Mouse (Mus musculus) left cerebral cortex, adult 2 months (tissue): Measurements from ENCODE around the gene Smcp. TPM values are rescaled to one million over a fixed set of nuclear protein-coding genes. Genes with fewer than 3 reads are reported as not detected.

Experiments used
- DNase-seq, 2 experiments: peaks; one replicate each; pipeline ENCODE4 v3.0.0; 2021 to 2022; ENCODE audit warnings: low spot score in 2 of 2, mixed read lengths in 1 of 2; ENCODE audit errors: extremely low spot score in 1 of 2
- H3K27ac ChIP-seq: fragments of 200-600 bp; 2 replicates; pipeline ENCODE4 v1.8.1; 2022
- H3K4me3 ChIP-seq: fragments of 200-600 bp; 2 replicates; pipeline ENCODE4 v1.8.1; 2022
- CTCF ChIP-seq: fragments of 200-600 bp; IDR thresholded peaks from 2 replicates; pipeline ENCODE4 v1.8.1; 2022; ENCODE audit warnings: antibody characterized with exemption, mild to moderate bottlenecking, moderate library complexity
- intact Hi-C: fragments of 180-260 bp; cut with DNase I; formaldehyde crosslinking; loops from one replicate; pipeline ENCODE4 v1.15.1; 2025
- long read RNA-seq, 2 experiments: library from polyadenylated mRNA; stranded (forward); transcript quantifications; one replicate each; pipeline ENCODE4 v2.0.0; 2021; ENCODE audit warnings: borderline mapping rate in 2 of 2
- total RNA-seq, 2 experiments: library from RNA; stranded (reverse); gene quantifications; 2 replicates each; pipeline ENCODE4 v1.2.3; 2021

Gene Smcp
- total RNA-seq = not detected
- long read RNA-seq, experiment 1 = 0 reads
- long read RNA-seq, experiment 2 = 0 reads

- DNase-seq = no peak
- H3K4me3 ChIP-seq = no peak within 1 kb of the TSS
- no peak within 1 kb of the TSS for H3K27ac ChIP-seq
- no peak for TF ChIP-seq CTCF
- intact Hi-C loops = no loop called here
Measured at GRCm38 (mm10) chr3:92588858-92589257, at the start of gene Smcp. Smcp (minus strand) TSS chr3:92588997.

- DNase-seq = no peak
- no peak overlapping the region for H3K4me3 ChIP-seq
- intact Hi-C loops = no loop called here
- TF ChIP-seq CTCF = no peak
- H3K27ac ChIP-seq = no peak overlapping the region
Measured at GRCm38 (mm10) chr3:92638653-92638991, 49.8 kb upstream of the Smcp start.

DNA sequence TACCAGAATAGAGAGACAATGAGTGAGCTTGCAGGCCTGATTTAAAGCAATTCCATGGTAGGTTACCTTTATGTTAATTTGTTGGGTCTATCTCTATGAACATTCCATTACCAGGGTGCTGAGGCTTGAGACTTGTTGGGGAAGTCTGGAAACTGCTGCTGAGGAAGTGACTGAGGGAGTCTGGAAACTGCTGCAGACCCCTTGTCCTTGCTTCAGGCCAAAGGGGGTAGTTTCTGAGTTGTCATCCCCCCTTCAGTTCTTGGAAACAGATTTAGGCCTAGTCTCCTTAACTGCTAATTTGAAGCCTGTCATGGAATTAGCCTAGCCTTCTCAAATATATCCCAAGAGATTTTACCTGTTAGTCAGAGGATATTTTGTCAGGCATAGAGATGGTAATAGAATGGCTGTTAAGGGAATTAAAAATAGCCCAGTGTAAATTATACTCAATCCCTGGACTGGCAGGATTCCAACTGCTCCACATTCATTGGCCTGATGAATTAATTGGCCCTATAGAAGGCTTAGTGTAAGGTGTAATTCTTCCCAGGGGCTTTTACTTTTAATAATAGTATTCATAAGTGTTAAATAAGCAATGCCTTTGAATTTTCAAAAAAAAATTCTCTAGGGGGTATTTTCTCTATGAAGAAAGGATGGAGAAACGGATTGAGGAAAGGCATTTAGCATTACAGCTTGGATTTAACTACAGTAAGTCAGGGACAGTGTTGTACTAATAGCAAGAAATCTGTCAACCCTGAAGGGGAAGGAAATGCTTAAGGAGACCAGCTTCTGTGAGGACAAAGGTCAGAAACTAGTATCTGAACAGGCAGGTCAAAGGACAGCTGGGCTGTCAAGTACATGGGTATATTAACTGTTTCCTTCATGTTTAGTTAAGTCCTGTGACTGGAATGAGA, 49.2 kb upstream of the Smcp start:
- no peak for DNase-seq
- Histone ChIP-seq H3K27ac (no peak overlapping the region), H3K4me3 (no peak overlapping the region)
- intact Hi-C loops = no loop called here
- TF ChIP-seq CTCF = no peak

DNA sequence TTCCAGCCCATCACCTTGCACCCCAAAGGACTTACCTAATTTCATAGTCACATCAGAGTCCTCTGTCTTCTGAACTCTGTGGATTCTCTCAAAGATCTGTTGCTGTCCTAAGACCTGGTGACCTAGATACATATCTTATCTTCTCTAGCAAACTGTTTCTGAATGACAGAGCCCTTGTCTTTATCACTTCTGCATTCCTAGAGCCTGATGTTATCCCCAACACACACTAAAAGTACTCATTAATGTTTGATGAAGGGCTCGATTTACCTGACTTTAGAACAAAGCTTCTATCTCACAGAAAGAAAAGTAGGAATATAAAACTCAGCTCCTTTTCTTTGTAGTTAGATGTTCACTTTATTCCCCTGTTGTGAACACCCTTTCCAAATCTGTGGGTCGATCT, 32.8 kb upstream of the Smcp start, which contains the start of gene Lce6a:
Lce6a (minus strand) TSS at position 101 of the 400 bp plus-strand sequence.
- intact Hi-C loops = no loop called here
- TF ChIP-seq CTCF = no peak
- no peak within 1 kb of the TSS for H3K4me3 ChIP-seq
- H3K27ac ChIP-seq = no peak within 1 kb of the TSS
- DNase-seq = no peak

- no peak for DNase-seq
- H3K27ac ChIP-seq = no peak overlapping the region
- no peak for TF ChIP-seq CTCF
- H3K4me3 ChIP-seq = no peak overlapping the region
- intact Hi-C loops = loop anchor here (10.0 kb wide), 1 partner anchor 215 kb away; no protein-coding TSS in a partner anchor
Measured at GRCm38 (mm10) chr3:92609804-92610203, 21.0 kb upstream of the Smcp start.

DNA sequence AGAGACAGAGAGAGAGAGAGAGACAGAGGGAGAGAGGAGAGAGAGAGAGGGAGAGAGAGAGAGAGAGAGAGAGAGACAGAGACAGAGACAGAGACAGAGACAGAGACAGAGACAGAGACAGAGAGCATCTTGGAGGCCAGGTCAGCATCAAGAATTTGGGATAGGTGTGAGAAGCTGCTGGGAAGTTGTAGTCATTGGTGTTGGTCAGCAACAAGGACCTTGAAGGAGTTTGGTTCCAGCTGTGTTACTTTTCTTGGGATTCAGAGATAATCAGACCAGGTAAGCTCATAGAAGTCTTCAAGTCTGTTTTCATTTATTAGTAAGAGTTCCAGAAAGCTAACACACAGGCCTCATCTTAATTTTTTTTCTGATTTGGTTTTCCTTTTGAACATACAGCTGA, 18.6 kb upstream of the Smcp start, which contains the start of gene 2210017I01Rik:
2210017I01Rik (minus strand) TSS at position 101 of the 400 bp plus-strand sequence.
- H3K27ac ChIP-seq = no peak within 1 kb of the TSS
- no peak within 1 kb of the TSS for H3K4me3 ChIP-seq
- no peak for DNase-seq
- TF ChIP-seq CTCF = no peak
- intact Hi-C loops = loop anchor here (10.0 kb wide), 1 partner anchor 213 kb away; no protein-coding TSS in a partner anchor

DNA sequence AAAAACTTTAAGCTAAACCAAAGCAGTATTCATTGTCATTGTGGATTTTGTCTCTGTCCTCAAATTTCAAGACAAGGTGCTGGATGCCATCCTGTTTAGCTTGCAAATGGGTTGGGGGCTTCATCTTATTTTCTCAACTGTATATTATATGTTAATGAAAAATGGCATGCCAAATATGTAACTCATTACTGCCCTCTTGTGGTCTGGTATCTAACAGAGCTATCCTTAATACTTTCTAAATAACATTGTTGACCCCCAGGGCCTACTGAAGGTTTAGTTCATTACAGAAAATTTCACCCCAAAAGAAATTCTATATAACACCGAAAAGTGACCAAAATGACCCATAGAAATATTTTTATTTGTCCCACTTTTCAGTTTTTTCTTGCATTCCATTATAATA, 13.4 kb upstream of the Smcp start:
- DNase-seq = no peak
- no peak overlapping the region for H3K4me3 ChIP-seq
- H3K27ac ChIP-seq = no peak overlapping the region
- TF ChIP-seq CTCF = peak; percentile 53
- intact Hi-C loops = loop anchor here (10.0 kb wide), 1 partner anchor 207 kb away; no protein-coding TSS in a partner anchor

DNA sequence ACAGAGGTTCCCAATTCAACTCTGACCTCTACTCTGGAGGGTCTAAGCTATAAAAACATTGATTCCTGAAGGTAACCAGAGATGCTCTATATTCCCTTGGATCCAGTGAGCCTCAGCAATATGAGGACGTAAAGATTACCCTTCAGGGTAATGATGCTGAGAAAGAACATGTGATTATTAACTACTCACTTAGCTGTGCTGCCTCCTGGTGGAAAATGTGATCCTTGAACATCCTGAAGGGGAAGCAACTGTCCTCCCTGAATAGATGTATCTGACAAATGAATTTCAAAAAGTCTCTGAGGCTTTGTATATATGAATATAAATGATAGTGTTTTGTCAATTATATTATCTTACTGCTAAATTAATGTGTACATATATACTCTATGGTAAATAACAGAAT, 11.7 kb upstream of the Smcp start:
- no peak overlapping the region for H3K27ac ChIP-seq
- no peak overlapping the region for H3K4me3 ChIP-seq
- no peak; the same call in 1 of the 2 replicates for TF ChIP-seq CTCF
- no peak for DNase-seq
- intact Hi-C loops = loop anchor here (10.0 kb wide), 1 partner anchor 206 kb away; no protein-coding TSS in a partner anchor

DNA sequence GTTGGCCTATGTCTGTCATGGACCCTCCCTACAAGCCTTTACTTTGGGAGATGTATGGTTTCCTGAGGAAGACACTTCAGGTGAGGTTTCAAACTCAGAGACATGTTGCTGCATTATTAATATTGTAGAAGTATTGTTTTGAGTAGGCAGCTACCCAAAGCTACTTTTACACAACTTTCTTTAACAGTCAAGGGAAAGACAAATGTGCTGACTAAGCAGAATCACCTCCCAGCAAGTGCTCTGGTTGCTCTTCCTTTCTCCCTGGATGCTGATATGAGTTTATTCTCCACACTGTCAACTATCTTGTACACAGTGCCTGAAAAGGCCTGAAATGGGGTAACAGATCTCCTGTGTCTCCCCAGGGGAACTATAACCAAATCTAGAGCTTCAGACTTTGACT, 11.2 kb upstream of the Smcp start:
- H3K4me3 ChIP-seq = no peak overlapping the region
- H3K27ac ChIP-seq = no peak overlapping the region
- no peak for DNase-seq
- intact Hi-C loops = loop anchor here (1.0 to 10.0 kb wide), 2 partner anchors 205 to 449 kb away; no protein-coding TSS in a partner anchor
- no peak for TF ChIP-seq CTCF

DNA sequence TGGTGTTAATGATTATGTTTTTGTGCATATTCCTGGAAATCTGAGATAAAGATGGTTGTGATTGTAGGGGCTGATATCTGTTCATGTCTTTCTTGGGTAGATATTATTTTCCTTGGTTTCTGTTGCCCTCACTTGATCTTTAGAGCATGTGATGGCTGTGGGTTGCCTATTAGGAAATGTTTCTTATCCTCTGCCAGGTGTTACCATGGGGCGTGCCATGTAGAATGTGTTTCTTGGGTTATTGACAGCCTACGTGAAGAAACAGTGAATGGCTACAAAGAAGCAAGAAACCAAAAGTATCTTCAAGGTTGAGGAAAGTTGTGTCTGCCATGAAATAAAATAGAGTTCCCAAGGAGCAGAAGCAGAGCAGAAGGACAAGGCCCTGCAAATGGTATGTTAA, 9.6 kb upstream of the Smcp start:
- H3K4me3 ChIP-seq = no peak overlapping the region
- no peak for TF ChIP-seq CTCF
- no peak for DNase-seq
- H3K27ac ChIP-seq = no peak overlapping the region
- intact Hi-C loops = no loop called here

GRCm38 (mm10) chr3:92587190-92587589, 1.6 kb downstream of the Smcp start:
- no peak overlapping the region for H3K27ac ChIP-seq
- intact Hi-C loops = no loop called here
- DNase-seq = no peak
- no peak overlapping the region for H3K4me3 ChIP-seq
- no peak for TF ChIP-seq CTCF

DNA sequence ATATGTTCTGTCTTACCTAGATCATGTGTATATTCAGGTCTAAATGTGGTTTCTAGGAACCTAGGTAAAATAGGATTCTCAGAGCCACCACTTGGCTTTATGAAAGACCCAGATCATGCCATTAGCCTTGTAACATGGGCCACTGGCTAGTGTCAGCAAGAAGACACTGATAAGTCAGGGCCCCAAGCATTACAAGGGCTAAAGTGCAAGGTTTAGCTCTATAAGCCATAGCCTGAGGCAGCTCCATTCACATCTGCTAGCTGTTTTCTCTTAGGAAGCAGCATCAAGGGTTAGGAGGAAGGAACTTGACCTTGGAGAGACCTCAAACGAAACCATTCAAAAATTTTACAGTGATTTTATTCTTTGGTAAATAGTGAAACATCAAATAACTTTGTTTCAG, 3.7 kb downstream of the Smcp start:
- H3K4me3 ChIP-seq = no peak overlapping the region
- intact Hi-C loops = no loop called here
- H3K27ac ChIP-seq = no peak overlapping the region
- no peak for TF ChIP-seq CTCF
- DNase-seq = no peak
